Comparison of ENCODE assay signal across 17 mouse cellular contexts in genomic region chr1:33454251-33454650, GRCm38 (mm10).
"Had no signal": no experiment of that assay in that cellular context is flagged by ENCODE, and none has a peak within 500 bp of the region (broad histone marks: within the 10 kb centered on the region; RNA-seq: fewer than 3 reads in every experiment).

No protein-coding gene starts in this region.

- H3K9me3 ChIP-seq: intestine, embryonic 15.5 days; liver, embryonic 13.5 days; midbrain, embryonic 12.5 days; midbrain, embryonic 15.5 days; neural tube, embryonic 12.5 days; neural tube, embryonic 15.5 days had no signal

- H3K4me3 ChIP-seq: intestine, embryonic 15.5 days; liver, embryonic 13.5 days; midbrain, embryonic 12.5 days; midbrain, embryonic 15.5 days; neural tube, embryonic 12.5 days; neural tube, embryonic 15.5 days had no signal

- H3K4me1 ChIP-seq: intestine, embryonic 15.5 days; liver, embryonic 13.5 days; midbrain, embryonic 12.5 days; midbrain, embryonic 15.5 days; neural tube, embryonic 12.5 days; neural tube, embryonic 15.5 days had no signal

- H3K4me2 ChIP-seq: intestine, embryonic 15.5 days; liver, embryonic 13.5 days; midbrain, embryonic 12.5 days; midbrain, embryonic 15.5 days; neural tube, embryonic 12.5 days; neural tube, embryonic 15.5 days had no signal

- H3K27me3 ChIP-seq: intestine, embryonic 15.5 days; liver, embryonic 13.5 days; midbrain, embryonic 12.5 days; midbrain, embryonic 15.5 days; neural tube, embryonic 12.5 days; neural tube, embryonic 15.5 days had no signal

- H3K9ac ChIP-seq: intestine, embryonic 15.5 days; liver, embryonic 13.5 days; midbrain, embryonic 12.5 days; midbrain, embryonic 15.5 days; neural tube, embryonic 12.5 days; neural tube, embryonic 15.5 days had no signal

- H3K27ac ChIP-seq: intestine, embryonic 15.5 days; liver, embryonic 13.5 days; midbrain, embryonic 12.5 days; midbrain, embryonic 15.5 days; neural tube, embryonic 12.5 days; neural tube, embryonic 15.5 days; stomach, postnatal 0 days had no signal

- DNase-seq: kidney, adult 11 months; kidney, adult 8-10 months; kidney, postnatal 14 days; left cerebral cortex, postnatal 4 days; liver, embryonic 13.5 days; lung, adult 2 months; lung, postnatal 14 days; lung, postnatal 4 days; thymus, adult 2 months; thymus, postnatal 14 days; thymus, postnatal 4 days had no signal

- H3K36me3 ChIP-seq: intestine, embryonic 15.5 days; midbrain, embryonic 15.5 days; neural tube, embryonic 12.5 days; neural tube, embryonic 15.5 days had no signal

- ATAC-seq: intestine, embryonic 15.5 days; midbrain, embryonic 15.5 days had no signal
